Mouse (Mus musculus): ENCODE data around the gene Ugt2a2.
"Not testable (repeated sequence)": the region's sequence is repeated elsewhere in the genome, so short reads cannot be mapped to it uniquely, and the experiment has no call there.

The Ugt2a2 gene

GRCm38 (mm10) chr5:87482160-87482559 lies at the start of gene Ugt2a2:
Gene Ugt2a2, minus strand, starts transcription at chr5:87482260.
- DNase-seq (ENCODE audit: low read depth, low spot score): no peak

DNA sequence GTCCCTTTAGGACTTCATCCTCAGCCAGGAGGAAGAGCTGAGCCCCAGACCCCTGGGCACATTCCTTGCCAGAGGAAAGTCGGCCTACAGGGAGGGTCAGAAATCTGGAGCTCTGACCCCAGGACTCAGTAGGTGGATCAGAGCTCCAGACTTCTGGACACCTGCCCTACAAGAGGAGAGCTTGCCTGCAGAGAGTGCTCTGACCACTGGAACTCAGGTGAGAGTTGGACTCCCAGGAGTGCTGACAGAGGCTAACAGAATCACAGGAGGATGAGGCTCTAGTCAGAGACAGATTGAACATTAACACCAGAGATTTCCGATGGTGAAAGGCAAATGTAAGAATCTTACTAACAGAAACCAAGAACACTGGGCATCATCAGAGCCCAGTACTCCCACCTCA lies 41.5 kb upstream of the Ugt2a2 start:
- not testable (repeated sequence) for DNase-seq (ENCODE audit: low read depth, low spot score)

DNA sequence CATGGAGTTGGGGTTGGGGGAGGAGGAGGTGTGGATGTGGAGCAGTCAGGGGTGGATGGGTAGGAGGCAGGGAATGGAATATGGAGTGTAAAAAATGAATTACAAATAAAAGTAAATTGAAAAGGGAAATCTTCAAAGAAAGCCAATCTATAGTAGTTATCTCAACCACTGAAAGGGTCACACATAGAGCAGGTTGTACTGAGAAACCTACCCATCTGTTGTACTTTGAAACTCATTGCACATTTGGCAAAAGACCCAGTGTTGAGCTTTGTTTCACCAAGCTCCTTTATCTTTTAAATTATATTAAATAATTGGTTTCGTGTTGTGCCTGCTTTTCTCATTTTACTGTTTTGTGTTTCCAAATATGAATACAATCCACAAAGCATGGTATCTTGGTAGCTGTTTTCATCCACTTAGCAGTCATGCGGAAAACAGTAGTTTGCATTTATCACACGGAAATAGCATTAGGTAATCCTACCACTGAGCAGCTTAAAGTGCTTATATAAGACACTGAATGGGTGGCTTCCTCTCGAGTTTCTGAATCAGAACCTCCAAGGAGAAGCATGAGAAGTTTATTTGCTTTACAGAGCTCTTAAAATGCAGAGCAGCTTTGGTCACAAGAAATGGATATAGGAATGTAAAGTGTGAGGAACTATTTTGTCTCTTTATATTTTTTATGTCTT lies 23.9 kb upstream of the Ugt2a2 start:
- no peak for DNase-seq (ENCODE audit: low read depth, low spot score)

- DNase-seq (ENCODE audit: low read depth, low spot score): no peak
Measured at GRCm38 (mm10) chr5:87502687-87503086, 20.6 kb upstream of the Ugt2a2 start.

DNA sequence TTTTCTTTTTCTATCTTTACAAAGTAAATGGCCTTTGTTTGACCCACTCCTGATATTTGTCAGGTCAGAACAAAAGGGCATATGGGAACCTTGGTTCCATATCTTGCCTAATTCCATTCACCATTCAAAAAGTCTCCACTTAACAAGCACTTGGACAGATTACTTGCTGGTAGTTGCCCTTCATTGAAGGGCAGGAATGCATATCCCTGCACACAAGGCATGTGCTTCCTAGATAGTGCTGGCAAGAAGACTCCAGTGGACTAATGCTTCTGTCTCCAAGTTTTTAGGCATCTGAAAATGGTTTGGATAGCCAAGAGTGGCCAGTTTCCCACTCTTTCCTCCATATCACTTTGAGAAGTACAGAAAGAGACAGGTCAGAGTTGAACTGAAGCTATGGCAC lies 17.3 kb upstream of the Ugt2a2 start:
- no peak for DNase-seq (ENCODE audit: low read depth, low spot score)

- no peak for DNase-seq (ENCODE audit: low read depth, low spot score)
Measured at GRCm38 (mm10) chr5:87498936-87499335, 16.9 kb upstream of the Ugt2a2 start.

GRCm38 (mm10) chr5:87490771-87491170 lies 8.7 kb upstream of the Ugt2a2 start, which contains the start of gene Ugt2a1:
Gene Ugt2a1, minus strand, starts transcription at chr5:87490871.
- no peak for DNase-seq (ENCODE audit: low read depth, low spot score)

- not testable (repeated sequence) for DNase-seq (ENCODE audit: low read depth, low spot score)
Measured at GRCm38 (mm10) chr5:87486706-87487105, 4.6 kb upstream of the Ugt2a2 start, which contains the start of gene Gm43638. Gene Gm43638, minus strand, starts transcription at chr5:87486806.

DNA sequence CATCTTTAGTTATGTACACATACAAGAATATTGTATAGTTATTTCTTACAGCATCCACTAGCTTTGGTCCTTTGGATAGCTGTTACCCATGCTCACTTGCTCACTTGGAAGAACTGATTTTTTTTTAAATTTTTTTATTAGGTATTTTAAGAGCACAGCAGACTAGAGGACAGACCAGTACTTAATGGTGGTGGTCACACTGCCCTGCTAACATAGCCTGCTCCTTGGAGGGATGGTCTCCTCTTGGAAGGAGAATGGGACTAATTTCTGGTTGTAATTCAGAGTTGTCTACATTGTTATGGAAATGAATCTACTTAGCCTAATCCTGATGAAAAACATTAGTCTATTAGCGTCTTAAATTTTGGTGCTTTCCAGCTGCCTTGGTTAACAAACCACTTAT lies 23.2 kb downstream of the Ugt2a2 start:
- no peak for DNase-seq (ENCODE audit: low read depth, low spot score)

DNA sequence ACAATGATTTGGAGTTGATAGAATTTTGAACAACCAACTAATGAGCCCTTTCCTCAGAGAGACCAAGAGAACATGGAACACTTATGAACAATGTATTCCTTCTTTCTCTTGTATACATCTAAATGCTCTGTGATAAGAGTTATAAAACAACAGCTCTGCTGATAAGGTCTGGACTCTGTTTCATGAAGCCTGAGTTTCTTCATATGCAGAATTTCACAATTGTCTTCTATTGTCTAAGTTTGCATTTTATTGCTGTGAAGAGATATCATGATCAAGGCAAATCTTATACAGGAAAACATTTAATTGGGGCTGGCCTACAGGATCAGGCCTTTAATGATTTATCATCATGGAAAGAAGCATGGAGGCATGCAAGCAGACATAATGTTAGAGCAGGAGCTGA lies 24.4 kb downstream of the Ugt2a2 start:
- no peak for DNase-seq (ENCODE audit: low read depth, low spot score)

DNA sequence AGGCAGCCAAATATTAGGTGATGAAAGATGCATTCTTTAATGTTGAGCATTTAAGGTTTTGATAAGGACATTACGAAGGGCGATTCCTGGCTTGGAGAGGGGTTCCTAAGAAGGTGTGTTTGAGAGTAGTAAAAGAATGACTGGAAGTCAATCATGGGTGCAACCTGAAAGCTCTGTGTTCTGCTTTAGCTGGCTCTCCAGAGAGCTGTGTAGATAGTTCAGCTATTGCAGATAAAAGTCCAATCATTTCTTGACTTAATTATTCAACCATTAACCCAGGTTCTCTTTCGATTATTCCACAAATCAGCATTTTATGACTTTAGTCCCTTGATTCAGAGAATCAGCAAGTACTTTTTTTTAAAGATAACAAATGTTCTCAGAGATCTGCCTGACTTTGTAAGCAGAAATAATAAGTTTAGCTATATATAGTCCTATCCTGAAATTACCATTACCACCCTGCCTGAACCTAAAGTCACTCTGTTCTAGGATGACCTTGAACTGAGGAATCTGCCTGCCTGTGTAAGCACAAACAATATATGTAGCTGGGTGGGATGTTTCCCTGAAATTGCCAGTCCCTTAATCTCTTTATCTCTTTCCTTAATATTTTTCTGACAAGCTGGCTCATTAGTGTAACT lies 25.7 kb downstream of the Ugt2a2 start:
- DNase-seq (ENCODE audit: low read depth, low spot score): no peak

- DNase-seq (ENCODE audit: low read depth, low spot score): no peak
Measured at GRCm38 (mm10) chr5:87455519-87455918, 26.5 kb downstream of the Ugt2a2 start.

- not testable (repeated sequence) for DNase-seq (ENCODE audit: low read depth, low spot score)
Measured at GRCm38 (mm10) chr5:87452514-87452913, 29.5 kb downstream of the Ugt2a2 start.

GRCm38 (mm10) chr5:87436264-87436663 lies 45.8 kb downstream of the Ugt2a2 start:
- no peak for DNase-seq (ENCODE audit: low read depth, low spot score)

DNA sequence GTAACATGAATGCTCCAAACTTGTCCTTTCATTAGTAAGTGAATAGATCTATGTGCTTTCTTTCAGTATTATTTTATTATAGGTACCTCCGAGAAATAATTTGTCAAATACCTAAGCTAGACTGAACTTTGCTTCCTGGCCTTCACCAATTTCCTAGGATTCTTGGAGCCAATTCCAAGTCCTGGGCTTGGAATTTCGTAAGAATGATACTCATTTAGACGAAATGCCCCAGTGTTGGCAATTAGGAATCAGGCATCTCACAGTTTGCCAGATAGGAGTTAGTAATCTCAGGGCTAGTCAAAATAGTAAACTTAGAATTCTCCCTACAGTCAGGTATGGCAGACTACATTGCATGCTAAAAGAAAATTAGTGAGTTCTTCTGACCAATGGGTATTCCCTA lies 56.4 kb downstream of the Ugt2a2 start:
- no peak for DNase-seq (ENCODE audit: low read depth, low spot score)

DNA sequence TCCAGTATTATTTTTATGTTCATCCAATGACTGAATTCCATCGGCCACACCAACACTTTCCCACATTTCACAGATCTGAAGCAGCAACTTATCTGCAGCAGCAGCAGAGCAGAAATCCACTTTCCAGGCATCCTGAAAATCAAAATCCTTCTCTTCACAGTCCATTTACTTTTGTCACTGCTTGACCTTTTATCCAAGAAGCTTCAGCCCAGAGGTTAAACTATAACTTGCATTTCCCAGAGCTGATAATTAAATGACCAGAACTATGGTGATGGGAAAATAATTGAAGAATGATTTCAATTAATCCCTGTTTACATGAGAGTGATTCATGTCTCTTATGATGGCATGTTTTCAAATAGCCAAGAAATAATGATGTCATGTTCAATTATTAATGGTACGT lies 58.0 kb downstream of the Ugt2a2 start, which contains the start of gene Ugt2b38:
Ugt2b38 (minus strand) TSS at position 163 of the 400 bp plus-strand sequence.
- DNase-seq (ENCODE audit: low read depth, low spot score): not testable (repeated sequence)
